Mouse (Mus musculus) kidney, postnatal 25 days (tissue): Measurements from ENCODE around the gene Srgap1.

ENCODE experiments used
- DNase-seq, 2 experiments: peaks; one replicate each; pipeline ENCODE4 v3.0.0; 2021; ENCODE audit warnings: mixed read lengths in 2 of 2

The Srgap1 gene

DNA sequence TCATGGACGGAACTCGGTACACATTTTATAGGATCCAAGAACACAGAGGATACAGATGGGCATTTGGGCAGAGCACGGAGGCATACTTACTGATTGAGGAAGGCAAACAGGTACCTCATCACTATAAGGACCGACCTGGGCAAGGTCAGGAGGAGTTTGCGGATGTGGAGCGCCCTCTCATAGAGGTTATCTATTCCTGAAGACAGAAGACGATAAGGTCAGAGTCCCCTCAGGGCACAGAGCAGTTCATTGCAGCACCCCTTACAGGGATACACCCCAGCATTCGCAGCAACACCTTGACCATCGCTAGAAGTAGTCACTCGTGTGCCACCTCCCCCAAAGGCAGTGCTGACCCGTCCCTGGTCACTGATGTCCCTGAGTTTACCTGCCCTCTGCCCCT is 239.3 kb downstream of the Srgap1 start:
- DNase-seq = no peak

DNA sequence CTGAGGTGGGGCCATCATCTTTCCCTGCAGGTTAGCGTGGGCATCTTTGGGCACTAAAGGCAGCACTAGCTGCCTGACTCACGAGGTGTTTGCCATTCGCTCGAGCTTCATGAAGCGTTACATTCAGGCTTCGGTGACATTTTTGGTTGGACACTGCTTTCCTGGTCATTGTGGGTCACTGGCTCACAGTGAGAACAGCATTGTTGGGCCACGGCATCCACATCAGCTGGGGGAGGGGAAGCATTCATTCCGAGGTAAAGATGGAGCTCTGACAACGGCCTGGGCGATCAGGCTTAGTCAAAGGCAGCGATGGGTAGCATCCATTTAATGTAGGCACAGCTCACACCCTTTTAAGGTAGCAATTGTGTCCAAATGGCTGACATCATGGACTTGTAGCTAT is 240.3 kb downstream of the Srgap1 start:
- no peak for DNase-seq

GRCm38 (mm10) chr10:121805933-121806341 is 241.2 kb downstream of the Srgap1 start:
- DNase-seq = no peak

DNA sequence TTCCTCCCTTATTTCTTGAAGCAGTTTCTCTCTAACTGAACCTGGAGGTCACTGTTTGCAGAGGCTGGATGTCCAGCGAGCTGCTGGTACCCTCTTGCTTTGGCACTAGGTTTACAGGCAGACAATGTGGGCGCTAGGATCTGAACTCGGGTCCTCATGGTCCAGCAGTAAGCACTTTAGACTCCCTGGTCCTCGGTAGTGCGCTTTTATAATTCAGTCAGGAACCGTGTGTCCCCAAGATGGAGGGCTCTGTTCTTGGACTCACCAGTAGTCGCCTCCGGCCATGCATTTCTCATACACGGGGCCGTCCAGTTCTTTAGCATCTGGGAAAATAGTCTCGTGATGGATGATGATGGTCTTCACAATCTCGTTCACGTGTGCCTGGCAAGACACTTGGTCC is 242.6 kb downstream of the Srgap1 start:
- no peak for DNase-seq

- DNase-seq = no peak
Observed at GRCm38 (mm10) chr10:121800041-121800440, 247.1 kb downstream of the Srgap1 start.

DNA sequence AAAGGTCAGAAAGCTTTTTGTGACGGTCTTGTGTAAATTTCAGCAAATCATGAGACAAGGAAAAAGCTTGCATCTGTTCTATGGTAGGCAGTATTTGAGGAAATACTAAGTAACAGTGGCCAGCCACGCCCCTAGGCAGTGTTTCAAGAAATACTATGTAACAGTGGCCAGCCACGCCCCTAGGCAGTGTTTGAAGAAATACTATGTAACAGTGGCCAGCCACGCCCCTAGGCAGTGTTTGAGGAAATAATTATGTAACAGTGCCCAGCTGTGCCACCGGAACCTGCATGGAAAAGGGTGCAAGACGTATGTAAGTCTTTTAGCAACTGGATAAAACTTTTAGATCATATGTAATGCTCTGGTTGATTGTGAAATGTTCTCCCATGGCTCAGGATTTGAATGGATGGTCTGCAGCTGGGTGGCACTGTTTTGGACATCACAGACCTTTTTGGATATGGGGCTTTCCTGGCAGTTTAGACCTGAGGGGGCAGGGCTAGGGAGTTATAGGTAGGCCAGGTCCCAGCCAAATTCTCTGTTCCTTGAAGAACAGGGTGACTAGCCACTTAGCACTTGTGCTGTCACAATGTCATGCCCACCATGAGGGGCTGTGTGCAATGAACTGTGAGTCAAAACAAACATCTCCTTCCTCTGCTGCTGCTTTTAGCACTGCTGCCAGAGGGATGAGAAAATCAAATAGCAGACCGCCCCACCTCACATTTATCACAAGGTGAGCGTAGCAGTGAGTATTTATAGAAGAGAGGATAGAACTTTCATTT is 250.9 kb downstream of the Srgap1 start:
- peak in 1 of 2 experiments; percentile 10 for DNase-seq

GRCm38 (mm10) chr10:121794486-121794885 is 252.6 kb downstream of the Srgap1 start:
- DNase-seq = no peak

DNA sequence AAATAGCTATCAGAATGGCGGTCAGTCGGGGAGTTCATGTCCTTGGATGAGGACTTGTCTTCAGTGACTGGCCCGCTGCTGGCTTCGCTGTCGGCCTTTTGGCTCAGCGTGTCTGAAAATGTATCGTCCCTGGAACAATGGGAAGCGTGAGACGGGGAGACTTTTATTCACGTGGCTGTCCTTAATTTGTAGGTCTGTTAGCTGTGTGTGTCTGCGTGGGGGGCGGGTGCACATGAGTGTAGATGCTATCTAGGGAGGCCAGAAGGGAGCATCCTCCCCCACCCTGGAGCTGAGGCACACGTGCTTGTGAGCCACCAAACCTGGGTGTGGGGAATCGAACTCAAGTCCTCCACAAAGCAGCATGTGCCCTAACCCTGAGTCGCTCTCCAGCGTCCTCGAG is 254.5 kb downstream of the Srgap1 start:
- no peak for DNase-seq

GRCm38 (mm10) chr10:121790078-121790477 is 257.0 kb downstream of the Srgap1 start:
- DNase-seq = peak in 1 of 2 experiments; percentile 19

GRCm38 (mm10) chr10:121788536-121788935 is 258.6 kb downstream of the Srgap1 start:
- peak; percentile 42 to 65 for DNase-seq

- peak; percentile 23 to 49 for DNase-seq
Observed at GRCm38 (mm10) chr10:121781159-121781558, 266.0 kb downstream of the Srgap1 start.

DNA sequence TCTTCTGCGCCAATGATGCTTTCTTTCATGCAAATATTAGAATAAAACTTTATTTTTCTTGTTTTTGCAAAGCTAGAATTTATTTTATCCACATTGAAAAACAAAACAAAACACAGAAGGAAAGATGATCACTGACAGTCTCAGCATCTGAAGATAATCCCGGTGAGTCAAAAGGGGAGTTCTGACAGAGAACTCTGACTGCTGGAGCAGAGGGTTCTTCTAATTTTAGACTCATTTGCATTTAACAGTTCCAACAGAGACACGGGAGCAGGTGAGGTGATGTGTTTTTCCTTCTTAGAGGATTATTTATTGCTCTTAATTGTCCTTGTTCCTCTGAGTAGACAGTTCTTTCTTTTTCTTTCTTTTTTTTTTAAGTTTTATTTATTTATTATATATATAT is 271.1 kb downstream of the Srgap1 start:
- DNase-seq = no peak

DNA sequence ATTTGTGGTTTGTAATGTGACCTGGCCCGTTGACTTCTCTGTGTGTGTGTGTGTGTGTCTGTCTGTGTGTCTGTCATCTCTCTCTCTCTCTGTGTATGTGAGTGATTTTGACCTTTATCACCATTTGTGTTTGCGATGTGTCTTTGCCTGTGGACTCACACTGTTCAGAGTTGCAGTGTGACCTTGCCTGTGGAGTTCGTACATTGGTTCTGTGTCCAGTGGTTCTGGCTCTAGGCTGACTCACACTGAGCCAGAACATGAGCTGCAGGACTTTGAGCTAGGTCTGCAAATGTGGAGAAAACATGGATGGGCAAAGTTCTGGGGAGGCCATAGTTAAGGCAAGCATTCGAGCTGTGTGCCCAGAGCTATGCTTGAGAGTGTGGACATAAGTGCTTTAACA is 273.3 kb downstream of the Srgap1 start:
- no peak for DNase-seq

DNA sequence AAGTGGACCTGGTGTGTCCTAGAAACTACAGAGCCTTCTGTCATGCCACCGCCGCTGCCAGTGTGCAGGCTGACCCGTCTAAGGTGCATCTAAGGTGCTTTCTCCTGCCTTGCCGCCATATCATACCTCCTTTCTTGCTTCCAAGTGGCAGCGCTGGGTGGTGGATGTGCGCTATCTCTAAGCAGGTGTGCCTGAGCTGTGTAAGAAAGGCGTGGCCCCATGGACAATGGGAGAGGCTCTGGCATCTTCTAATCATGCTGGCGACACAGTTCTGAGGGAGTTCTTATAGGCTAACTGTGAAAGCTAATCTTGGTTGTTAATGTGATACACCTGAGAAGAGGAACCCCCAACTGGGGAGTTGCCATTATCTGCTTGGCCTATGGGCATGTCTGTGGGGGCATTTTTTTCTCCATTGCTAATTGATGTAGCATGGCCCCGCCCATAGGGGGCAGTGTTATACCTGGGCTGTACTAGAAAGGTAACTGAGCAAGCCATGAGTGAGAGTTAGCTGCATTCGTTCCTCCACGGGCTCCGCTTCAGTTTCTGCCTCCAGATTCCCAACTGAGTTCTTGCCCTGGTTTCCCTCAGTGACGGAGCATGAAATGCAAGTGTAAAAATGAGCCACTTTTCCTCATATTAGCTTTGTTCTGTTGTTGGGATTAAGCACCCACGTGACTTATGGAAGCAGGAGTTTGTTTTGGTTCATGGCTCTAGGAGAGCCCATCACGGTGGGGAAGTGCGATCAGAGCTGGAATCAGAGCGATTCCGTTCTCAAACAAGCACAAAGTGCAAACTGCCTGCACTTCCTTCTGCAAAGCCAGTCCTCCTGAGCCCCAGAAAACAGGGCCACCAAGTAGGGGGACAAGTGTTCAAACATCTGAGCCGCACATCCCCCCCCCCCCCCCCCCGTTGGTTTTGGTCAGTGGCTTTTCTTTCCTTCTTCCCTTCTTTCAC is 276.2 kb downstream of the Srgap1 start:
- peak in 1 of 2 experiments; percentile 32 for DNase-seq

DNA sequence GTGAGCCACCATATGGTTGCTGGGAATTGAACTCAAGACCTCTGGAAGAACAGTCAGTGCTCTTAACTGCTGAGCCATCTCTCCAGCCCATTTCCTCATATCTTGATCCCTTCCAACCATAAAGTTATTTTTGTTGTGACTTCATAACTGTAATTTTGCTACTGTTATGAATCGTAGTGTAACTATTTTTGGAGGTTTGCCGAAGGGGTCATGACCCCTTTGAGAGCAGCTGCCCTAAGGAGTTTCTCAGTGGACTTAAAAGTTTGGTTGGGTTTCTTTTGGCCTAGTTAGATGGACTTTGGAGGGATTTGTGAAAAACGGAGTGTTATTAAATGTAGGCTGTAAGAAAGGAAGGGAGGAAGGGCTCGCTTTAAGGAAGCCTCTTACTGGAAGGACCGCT is 277.4 kb downstream of the Srgap1 start:
- DNase-seq = no peak

DNA sequence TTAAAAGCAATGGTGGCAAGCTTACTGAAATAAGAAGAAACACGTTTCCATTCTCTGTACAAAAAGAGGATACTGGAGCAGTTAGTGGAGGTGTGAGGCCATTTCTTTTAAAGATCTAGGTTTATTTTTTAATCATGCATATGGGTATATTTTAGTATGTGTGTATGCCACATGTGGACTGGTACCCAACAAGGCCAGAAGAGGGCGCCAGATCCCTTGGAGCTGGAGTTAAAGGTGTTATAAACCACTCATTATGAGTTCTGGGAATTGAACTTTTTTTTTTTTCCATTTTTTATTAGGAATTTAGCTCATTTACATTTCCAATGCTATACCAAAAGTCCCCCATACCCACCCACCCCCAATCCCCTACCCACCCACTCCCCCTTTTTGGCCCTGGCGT is 279.8 kb downstream of the Srgap1 start:
- DNase-seq = peak in 1 of 2 experiments; percentile 32

DNA sequence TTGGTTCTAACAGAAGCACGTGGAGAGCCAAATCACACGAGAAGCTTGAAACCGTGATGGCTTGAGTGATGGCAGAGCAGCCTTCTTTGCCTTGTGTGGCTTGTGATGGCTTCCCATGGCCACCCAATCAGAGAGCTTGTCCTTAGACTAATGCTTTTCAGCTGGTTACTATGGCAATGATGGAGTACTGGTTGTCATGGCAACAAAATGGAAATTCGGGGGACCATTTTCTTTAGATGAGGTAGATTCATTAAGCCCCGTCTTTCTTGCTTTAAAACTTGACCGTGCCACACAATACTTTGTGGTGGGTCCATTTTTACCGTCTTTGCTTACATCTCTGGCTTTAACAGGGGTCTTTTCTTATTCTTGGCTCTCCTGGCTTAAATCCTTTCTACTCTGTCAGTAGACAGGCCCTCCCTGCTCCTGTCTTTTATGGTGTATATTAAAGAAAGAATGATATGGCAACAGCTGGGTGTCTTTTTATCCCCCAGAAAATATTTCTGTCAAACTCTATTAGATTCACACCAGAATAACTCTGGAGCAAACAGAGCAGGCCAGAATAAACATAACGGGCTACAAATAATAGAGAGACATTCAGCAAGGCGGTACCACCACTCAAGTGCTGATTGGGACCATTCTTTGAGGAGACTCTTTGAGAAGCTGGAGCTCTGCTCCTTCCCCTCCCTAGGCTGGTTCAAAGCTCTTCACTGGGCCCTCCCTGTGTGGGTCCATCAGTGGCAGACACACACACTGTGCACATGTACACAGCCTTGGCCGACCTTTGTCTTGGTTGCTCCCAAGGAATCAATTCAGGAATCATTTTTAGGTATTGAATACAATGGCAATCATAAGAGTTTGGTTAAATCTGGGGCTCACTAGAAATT is 281.7 kb downstream of the Srgap1 start:
- DNase-seq = no peak

DNA sequence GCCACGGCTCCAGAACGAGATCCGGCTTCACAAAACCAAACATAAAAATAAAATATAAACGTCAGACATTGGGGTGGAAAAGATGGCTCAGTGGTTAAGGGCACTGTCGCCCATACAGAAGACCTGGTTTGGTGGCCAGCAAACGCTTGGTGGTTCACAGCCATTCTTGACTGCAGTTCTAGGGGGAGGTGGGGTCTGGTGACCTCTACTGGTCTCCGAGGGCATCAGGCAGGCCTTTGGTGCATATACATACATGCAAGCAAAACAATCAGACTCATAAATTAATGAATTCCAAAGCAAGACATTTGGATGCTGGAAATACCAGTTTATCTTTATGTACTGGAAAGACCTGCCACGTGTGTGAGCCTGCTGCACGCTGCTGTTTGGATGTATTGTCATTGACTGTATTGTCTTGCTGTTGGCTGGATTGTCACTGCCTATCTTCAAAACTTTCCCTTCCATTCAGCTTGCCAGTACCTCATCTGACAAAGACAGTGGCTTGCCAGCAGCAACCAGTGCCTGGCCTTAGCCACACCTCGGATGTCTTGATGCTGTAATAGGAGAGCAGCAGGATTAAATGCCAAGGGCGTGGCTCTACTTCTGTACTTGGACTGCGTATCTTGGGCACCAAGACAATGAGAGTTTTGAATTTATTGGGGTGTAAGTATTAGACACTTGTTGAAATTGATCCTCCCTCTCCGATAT is 282.5 kb downstream of the Srgap1 start:
- no peak for DNase-seq

- DNase-seq = no peak
Observed at GRCm38 (mm10) chr10:121763191-121763590, 283.9 kb downstream of the Srgap1 start.

DNA sequence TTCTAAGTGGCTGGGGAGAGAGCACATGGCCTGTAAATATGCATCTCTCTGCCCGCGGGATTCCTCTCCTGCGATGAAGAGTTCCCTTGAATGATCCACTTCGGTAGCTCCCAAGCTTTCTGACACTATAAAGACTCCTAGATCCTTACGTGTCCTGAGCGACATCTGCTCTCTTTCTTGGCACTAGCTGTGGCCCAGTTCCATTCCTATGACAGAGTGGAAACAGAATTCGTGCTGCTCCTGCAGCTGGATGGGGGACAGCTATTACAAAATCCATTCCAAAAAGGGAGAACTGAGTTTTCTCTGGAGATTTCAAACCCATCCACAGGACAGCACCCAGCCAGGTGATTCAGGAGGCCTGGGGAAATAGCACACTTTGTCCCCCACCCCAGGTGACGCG is 285.0 kb downstream of the Srgap1 start:
- DNase-seq = no peak

GRCm38 (mm10) chr10:121759095-121759494 is 288.0 kb downstream of the Srgap1 start:
- peak in 1 of 2 experiments; percentile 8 for DNase-seq

DNA sequence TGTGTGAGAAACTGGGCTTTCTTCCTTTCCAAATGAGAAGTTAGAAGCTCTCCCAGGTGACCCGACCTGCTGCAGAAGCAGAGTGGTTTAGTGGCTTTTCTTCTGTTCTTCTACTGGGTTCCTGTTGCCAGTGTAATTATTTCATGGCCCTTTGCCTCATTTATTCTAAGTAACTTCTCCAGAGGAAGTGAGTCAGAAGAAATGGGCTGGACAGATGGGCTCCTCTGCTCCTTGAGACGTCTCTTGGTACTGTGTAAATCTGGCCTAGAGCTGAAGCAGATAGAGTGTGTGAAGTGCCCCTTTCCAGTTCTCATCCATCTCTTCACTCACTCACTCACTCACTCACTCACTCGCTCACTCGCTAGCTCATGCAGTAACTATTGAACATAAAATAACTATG is 290.4 kb downstream of the Srgap1 start:
- DNase-seq = no peak
